Mouse (Mus musculus) mouse embryonic stem cell (cell line): ENCODE data around the gene Pde10a.

Experiments
- in situ Hi-C, 2 experiments: fragments of 300-500 bp; cut with MboI; formaldehyde crosslinking; loops; 1 replicate in 1 of 2; 3 replicates in 1 of 2; pipeline ENCODE4 v1.14.3; 2019 to 2020; ENCODE audit warnings: low sequenced_read_pairs in 2 of 2, low pct_unique_long_range_greater_than_20kb in 1 of 2, mixed read lengths in 1 of 2; ENCODE audit not compliant: unreplicated experiment in 1 of 2

The Pde10a gene

DNA sequence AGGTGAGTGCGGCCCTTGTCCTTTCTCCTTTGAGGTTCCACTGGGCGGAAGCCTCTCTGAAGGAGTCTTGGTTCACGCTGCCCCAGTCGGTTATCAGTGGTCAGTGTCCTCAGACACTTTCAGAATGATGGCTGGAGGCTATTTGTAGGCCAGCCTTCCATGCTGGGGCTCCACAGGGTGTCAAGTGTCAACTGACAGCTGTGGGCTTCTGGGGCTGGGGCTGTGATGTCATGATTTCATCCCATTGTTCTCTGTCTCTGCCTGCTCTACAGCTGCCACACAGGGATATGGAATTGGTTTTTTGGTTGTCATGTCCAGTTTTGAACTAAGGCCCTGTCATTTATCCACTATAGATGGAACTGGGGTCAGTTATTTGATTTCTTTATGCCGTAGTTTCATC is 426.4 kb downstream of the Pde10a start:
- in situ Hi-C loops: no loop called here

DNA sequence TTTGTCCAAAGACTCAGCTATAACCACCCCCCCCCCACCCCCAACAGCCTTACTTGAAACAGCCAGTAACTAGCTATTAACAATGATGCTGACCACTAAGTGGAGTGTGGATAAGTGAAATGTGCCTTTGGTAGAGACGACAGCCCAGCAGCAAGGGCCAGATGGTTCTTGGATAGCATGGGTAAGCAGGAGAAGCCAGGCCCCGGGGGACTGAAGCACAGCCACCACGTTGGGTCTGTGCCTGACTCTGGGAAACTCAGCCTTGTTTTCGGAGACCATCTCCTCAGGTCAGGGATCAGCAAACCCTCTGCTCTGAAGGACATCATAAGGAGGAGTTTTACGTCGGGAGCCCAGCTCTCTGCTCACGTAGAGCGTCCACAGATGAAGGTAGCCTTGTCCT is 427.8 kb downstream of the Pde10a start:
- in situ Hi-C loops: no loop called here

DNA sequence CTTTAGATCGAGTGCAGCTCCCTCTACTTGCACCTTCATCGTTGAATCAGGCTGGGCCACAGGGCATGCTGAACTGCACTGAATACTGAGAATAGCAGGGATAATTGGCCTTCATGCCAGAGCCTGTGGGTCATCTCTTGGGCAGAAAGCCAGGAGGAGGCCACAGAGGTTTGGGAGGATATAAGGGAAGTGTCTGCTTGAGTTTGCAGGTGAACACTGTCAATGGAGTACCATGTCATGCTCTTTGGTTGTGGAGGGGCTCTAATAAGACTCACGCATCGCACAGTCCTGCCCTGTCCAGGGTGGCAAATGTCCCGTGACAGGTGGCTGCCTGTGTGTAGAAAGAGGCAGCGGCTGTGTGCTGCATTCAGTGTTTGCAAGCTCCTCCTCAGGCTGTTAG is 433.0 kb downstream of the Pde10a start:
- in situ Hi-C loops: no loop called here

DNA sequence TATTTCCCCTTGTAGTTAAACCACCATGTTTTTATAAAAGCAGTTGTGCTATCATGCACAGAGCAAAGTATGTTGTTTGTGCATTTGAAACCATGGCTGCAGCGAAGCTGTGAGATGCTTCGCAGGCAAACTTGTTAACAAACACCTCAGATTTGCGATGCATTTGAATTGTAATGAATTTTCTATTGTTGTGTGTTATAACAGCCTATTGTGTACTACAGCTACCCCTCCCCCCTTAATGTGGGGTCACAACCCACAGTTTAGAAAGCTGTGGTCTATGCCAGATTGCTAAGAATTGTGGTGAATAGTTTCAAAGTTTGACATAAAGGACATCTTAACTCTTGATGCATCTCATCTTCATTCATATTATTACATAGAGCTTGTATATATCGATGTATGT is 435.2 kb downstream of the Pde10a start:
- in situ Hi-C loops: no loop called here

DNA sequence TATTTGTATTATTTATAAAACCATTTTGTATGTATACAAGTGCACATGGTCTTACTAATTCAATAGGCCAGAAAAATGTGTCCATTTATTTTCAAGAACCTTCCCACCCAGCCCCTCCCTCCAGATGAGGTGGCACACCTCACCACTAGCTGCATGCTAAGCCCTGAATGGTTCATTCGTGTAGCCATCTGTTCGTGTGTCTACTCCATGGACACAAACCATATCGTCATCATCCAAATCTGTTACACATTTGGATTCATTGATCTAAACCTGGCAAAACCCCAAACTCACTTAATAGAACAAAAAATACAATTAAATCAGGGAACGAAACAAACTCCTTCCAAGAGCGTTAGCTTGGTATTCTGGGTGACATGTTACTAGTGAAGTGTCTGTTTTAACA is 435.9 kb downstream of the Pde10a start:
- in situ Hi-C loops: no loop called here

DNA sequence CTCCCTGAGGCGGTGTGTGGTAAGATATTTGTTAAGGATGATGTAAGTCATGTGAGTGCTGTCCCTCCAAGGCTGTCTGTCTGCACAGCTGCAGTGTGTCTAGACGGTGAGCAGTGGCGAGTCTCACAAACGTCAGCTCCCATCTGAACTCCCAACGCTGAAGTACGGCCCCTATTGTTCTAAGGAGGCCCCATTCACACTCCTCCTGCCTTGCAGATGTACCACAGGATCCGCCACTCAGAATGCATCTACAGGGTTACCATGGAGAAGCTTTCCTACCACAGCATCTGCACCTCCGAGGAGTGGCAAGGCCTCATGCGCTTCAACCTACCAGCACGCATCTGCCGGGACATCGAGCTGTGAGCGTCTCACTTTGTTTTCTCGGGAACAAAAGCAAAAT is 436.5 kb downstream of the Pde10a start:
- in situ Hi-C loops: no loop called here

DNA sequence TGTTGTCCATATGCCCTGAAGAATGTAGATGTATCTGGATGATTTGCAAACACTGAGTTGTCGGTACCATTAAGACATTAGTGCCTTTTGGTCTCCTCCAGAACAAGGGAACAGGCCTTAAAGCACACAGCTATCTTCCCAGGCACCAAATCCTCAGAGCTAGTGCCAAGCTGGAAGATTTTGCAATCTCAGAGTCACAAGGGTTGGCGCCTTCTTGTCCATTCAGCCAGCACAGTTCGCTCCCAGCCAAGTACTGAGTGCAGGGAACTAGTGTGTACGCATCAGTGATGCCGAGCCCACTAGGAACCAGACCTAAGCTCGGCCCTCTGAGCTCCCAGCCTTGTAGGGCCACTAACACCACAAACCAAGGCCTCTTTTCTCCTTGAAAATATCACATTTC is 440.0 kb downstream of the Pde10a start:
- in situ Hi-C loops: no loop called here

DNA sequence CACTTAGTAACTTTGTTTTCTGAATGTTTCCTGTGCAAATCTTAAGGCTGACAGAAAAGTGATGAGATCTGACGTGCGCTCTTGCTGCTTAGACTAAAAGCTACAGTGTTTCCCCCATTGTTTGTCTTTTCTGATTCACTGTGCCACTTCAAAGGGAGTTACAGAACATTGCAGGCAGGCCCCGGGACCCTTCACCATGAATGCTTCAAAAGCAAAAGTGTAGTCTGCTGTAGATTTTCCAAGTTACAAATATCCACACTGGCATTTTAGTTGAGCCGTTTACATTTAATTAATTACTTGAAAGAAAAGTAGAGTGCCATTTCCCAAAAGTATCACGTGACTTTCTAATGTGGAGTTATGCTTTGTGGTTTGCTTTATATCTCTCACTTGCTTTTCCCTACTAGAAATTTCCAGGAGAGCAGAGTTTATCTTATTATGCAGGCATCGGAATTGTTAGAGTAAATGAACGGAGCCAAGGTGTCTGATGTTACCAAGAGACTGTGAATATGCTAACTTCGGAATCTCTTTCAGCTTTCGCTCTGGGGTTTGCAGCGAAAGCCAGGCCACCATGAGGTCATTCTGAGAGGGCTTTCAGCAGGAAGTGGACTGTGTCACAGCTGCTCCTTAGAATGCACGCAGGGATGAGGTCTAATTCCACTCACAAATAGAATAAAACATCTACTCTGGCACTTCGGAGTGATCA is 447.1 kb downstream of the Pde10a start:
- in situ Hi-C loops: no loop called here

DNA sequence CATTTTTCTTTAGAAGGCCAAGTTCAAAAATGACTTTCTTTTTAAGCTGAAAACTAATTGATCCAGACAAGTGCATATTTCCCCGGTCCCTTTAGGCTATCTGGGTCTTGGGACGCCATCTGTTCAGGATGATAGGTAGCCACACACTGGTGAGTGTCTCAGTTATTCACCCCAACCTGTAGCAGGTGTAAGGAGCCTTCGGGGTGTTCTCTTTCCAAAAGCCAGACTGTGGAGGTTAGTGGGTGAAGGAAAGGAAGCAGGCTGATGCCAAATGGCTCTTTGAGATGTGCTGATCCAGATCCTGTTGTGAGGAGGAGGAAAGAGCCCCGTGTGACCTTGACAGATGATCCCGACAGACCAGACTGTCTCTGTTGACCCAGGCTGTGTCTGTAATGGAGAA is 448.2 kb downstream of the Pde10a start:
- in situ Hi-C loops: no loop called here

DNA sequence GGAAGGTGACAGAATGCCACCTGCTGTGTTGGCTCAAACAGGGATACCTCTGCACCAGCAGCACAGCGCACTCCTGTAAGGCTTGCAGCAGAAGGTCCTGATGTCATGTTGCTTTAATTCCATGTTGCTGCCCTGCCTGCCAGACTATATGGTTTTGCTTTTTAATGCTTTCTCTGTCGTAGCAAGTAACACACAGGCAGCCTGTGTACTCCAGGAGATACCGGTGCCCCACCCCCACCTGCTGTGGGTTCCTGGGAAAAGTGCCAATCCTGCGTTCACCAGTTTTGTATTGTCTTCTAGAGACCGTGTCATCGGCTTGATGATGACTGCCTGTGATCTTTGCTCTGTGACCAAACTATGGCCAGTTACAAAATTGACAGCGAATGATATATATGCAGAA is 449.3 kb downstream of the Pde10a start:
- in situ Hi-C loops: no loop called here

DNA sequence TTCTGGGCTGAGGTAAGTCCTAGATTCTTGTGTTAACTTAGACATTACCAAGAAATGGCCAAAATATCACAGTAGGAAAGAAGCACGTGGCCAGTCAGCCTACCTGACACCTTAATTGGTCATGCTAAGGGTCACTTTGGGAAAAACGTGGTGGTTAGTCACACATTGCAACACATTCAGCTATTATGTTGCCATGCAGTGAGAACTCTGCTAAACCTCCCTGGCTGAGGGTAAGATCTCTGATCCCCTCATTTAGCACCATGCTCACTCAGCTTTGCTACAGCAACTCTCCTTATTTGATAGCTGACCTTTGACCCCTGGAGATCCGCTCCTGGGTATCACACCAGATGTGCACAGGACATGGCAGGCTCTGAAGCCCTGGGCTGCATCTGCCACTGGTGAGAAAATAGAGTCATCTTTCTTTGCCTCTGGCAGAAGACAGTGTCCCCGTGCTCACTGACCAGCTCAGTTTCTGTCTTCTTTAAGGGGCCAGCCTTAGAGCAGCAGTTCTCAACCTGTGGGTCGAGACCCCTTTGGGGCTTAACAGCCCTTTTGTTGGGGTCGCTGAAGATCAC is 449.7 kb downstream of the Pde10a start:
- in situ Hi-C loops: no loop called here

DNA sequence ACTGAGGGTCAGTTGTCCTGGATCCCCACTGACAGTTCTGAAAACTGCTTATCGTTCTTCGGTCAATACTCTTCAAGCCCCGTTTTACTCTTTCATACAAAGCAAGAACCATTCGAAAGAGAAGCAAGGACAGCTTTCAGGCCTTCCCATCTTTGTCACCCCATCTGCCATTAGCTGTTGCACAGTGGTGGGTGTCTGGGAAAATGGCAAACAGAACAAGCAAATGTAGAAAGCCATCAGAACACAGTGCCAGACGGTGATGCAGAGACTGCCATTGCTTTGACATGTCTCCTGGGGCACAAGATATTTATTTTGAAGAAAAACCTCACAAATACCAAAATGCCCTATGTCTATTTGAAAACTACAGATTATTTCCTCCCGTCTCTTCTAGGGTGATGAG is 451.6 kb downstream of the Pde10a start:
- in situ Hi-C loops: no loop called here

DNA sequence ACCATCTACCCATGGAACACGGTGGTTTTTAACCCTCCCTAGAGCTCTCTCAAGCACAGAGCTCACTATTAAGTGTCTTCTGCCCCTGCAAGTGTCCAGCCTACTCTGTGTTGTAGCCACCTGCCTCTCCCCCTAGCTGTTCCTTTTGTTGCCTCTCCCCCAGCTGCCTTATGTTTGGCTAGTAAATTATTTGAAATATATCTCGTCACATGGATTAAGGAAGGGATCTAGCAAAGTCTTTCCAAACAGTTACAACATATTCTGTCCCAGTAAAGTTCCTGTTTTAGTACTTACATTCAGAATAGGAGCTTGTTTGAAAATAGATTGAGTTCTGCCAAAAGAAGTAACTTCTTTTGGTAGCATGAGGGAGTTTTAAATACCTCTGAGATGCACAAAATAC is 452.1 kb downstream of the Pde10a start:
- in situ Hi-C loops: no loop called here

DNA sequence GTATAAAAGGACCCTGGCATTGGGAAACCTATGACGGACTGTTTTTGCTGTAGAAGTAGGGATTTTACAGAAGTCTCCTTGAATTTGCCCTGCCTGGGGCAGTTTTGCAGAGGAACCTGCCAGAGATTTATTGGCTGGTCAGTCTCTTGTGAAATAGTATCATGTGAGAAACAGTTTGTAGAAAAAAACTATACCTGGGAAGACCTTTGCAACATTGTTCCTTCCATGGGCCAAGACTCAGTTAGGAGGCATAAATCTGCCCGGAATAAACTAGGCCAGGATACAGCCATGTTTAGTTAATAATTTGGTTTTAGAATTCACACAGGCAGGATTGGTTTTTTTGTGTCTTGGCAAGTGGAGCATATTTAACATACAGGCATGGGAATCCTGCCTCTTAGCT is 458.4 kb downstream of the Pde10a start:
- in situ Hi-C loops: no loop called here

DNA sequence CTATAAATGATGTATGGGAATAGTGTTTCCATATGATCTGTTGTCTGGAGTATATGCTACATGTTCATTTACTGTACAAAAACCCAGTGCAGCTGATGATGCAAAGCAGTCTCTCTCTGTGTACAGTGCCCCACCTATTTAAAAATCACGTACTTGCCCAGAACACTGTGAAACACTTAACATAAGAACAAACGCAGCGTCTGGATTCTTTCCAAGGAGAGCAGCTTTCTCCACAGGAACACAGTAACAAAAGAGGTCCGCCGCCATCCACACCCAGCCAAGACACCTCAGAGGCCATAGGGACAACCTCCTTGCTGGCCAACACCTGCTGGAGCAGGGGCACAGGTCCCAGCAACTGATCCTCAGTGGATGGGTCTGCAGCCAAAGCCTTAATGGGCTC is 460.5 kb downstream of the Pde10a start:
- in situ Hi-C loops: no loop called here

DNA sequence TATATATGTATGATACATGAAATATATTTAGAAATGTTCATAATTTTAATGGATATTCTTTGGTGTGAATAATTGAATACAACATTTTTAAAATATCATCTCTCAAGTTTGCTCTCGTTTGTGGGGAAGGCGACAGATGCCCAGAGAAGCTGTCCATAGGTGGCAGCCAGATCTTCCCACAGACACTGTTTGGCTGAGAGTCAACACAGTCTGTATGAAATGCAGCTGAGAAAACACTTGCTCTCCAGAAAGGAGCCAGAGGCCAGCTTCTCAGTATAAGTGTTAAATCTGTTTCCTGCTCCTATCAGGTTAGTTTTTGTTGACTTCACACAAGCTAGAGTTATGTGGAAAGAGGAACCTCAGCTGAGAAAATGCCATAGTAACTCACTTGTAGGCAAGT is 461.4 kb downstream of the Pde10a start:
- in situ Hi-C loops: no loop called here

DNA sequence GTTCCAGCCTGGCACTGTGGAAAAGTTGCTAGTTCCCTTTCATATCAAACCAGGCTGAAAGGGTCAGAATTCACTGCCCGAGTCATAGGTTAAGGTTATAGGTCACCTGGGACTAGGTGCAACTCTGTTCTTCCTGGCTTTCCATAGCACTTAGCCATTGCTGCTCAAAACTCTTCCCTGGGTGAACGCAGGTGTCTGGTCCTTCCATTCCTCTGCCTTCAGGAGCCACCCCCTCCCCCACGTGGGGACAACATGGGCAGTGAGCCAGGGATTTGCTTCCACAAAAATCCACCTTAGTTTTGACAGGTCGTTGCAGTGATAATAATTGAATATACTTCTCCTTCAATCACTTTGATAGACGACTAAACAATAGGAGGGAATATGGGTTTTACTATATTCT is 462.2 kb downstream of the Pde10a start:
- in situ Hi-C loops: no loop called here

DNA sequence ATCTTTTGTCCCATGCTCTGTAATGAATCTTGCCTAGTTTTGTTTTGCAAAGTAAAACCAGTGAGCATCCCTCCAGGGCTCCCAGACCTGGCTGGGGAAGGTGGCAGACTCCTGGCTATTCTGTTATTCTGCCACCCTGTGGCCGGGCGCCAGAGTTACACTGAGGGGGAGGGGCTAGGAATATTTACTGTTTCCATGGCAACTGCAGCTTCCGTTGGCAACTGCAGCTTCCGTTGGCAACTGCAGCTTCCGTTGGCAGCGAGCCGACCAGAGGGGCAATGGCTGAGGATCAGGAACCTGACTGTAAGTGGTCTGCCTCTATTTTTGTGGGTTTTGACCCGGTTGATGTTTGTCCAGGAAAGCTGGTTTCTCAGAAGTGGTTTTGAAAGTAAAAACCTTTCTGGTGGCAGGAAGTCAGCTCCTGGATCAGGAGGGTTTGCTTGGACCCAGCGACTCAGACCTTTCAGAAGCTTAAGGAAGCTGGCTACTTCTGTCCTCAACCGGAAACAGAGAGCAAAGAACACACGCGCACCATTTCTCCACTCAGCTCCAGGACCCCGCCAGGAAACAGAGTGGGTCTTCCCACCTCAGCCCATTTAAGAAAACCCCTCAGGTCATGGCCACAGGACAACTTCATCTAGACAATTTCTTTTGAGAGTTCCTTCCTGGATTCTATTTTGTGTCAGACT is 463.1 kb downstream of the Pde10a start, which contains the start of gene 1700010I14Rik:
TSS of gene 1700010I14Rik (plus strand) at position 215 of the 689 bp plus-strand sequence.
- in situ Hi-C loops: no loop called here

DNA sequence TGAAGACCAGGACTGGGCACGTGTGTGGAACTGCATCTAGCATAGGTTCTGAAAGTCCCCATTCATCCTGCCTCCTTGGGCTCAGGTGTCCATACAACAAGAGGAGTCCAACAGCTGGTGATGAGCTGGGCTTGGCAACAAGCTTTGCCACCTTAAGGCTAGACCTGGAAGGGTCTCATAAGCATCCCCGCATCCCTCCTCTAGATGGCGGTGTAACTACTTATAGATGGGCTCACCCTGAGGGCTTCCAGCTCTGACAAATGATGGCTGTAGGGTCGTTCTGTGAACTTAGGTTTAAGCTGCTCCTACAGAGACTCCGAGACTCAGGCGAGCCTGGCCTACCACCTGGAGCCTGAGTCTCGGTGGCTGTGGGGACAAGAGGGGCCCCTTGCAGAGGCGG is 466.0 kb downstream of the Pde10a start:
- in situ Hi-C loops: no loop called here

DNA sequence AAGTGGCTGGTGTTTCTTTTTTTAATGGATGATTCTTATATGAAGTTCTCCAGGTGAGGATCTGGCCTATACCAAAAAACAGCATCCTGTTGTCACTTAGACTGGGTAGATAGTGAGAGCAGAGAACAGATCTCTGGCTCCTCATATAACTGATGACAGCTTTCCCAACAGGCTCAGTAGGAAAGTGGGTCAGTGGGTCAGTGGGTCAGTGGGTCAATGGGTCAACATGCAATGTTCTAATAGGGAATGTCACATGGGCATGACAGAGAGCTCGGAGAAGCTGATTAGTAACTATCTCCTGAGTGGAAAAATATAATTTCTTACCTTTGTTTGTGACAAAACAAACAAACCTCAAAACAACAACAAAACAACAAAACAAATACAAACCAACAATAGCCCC is 470.2 kb downstream of the Pde10a start:
- in situ Hi-C loops: no loop called here
